Mouse (Mus musculus): ENCODE data around the gene Plxna2.

DNA sequence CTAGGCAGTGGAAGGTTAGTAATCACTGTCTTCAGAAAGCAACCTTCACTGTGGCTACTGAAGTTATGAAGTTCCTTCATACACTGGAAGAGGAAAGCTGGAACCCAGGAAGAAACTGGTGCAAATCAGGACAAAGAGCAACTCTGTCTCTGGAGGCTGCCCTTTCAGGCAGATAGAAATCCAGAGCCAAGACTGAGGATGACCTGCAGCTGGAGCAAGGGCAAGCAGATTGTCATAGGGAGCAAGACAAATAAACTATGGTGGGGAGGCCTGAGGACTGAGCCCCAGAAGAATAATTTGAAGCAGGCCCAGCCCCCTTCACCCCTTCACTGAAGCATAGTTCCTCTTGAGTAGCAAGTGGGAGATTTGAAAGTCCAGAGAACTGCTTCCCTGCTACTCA, 138.0 kb downstream of the Plxna2 start:
- TF ChIP-seq CTCF (IDR thresholded peaks at IDR 0.05; ENCODE audit: borderline replicate concordance, control insufficient read depth, extremely low read depth, insufficient read depth, low read length, poor library complexity) (no peak), POLR2A (IDR thresholded peaks at IDR 0.05; ENCODE audit: control insufficient read depth, extremely low read depth, insufficient read depth, low read length, poor library complexity) (no peak)
